Mouse (Mus musculus) stomach, postnatal 0 days (tissue): ENCODE data around the gene Rnf41. TPM values are rescaled to one million over a fixed set of nuclear protein-coding genes. Genes with fewer than 3 reads are reported as not detected.

ENCODE experiments used
- ATAC-seq: fragments of 200-750 bp; cut with Nextera tagmentation; 2 replicates; pipeline ENCODE4 v1.8.0; 2017; ENCODE audit not compliant: low FRiP score, low TSS enrichment
- DNase-seq: peaks from one replicate; pipeline ENCODE4 v3.0.0-alpha.2; 2016; ENCODE audit warnings: low spot score
- H3K27ac ChIP-seq: fragments of 300-500 bp; sonication (generic); replicated peaks from 2 replicates; pipeline ENCODE4 v1.5.1; 2014; ENCODE audit warnings: mild to moderate bottlenecking, control low read depth
- H3K27me3 ChIP-seq: fragments of 300-500 bp; sonication (generic); 2 replicates; pipeline ENCODE4 v1.6.1; 2014; ENCODE audit warnings: low read length; ENCODE audit not compliant: control insufficient read depth, insufficient read depth
- H3K36me3 ChIP-seq: fragments of 300-500 bp; sonication (generic); 2 replicates; pipeline ENCODE4 v1.6.1; 2014; ENCODE audit warnings: low read length, mixed read lengths; ENCODE audit not compliant: control insufficient read depth, insufficient read depth
- H3K4me1 ChIP-seq: fragments of 300-500 bp; sonication (generic); replicated peaks from 2 replicates; pipeline ENCODE4 v1.6.1; 2014; ENCODE audit warnings: antibody characterized with exemption; ENCODE audit not compliant: control insufficient read depth, insufficient read depth
- H3K4me2 ChIP-seq: fragments of 300-500 bp; sonication (generic); replicated peaks from 2 replicates; pipeline ENCODE4 v1.6.1; 2014; ENCODE audit warnings: low read depth, mild to moderate bottlenecking, control low read depth, moderate library complexity
- H3K4me3 ChIP-seq: fragments of 300-500 bp; sonication (generic); 2 replicates; pipeline ENCODE4 v1.5.1; 2014; ENCODE audit warnings: low read depth, low read length, control low read depth
- H3K9ac ChIP-seq: fragments of 300-500 bp; sonication (generic); 2 replicates; pipeline ENCODE4 v1.6.1; 2014; ENCODE audit warnings: mild to moderate bottlenecking, low read length, control low read depth, mixed read lengths
- H3K9me3 ChIP-seq: fragments of 300-500 bp; sonication (generic); 2 replicates; pipeline ENCODE4 v1.6.1; 2016; ENCODE audit warnings: low read length; ENCODE audit not compliant: control insufficient read depth
- CTCF ChIP-seq: IDR thresholded peaks from 2 replicates; pipeline ENCODE4 v1.5.1; 2016; ENCODE audit warnings: antibody characterized with exemption, low read depth, mild to moderate bottlenecking, moderate library complexity
- EP300 ChIP-seq: optimal IDR thresholded peaks from 2 replicates; pipeline ENCODE3; 2016; ENCODE audit warnings: antibody characterized with exemption
- WGBS: fragments of 180-500 bp; shearing (Covaris S2); extraction: QIAGEN DNeasy Blood & Tissue Kit; methylation state at CpG from one replicate; pipeline ENCODE4 v1.1.7; 2014; 5-methylcytosine and 5-hydroxymethylcytosine counted together
- polyA plus RNA-seq: library from polyadenylated mRNA; unstranded; fragments of >200 nt; fragmentation: Nextera tagmentation; extraction: Ambion mirVana; gene quantifications from 2 replicates; pipeline ENCODE4 v1.2.1, GENCODE M21; 2015

Rnf41 gene
- polyA plus RNA-seq, 1 experiment from 2014 or later: 18.9 TPM

DNA sequence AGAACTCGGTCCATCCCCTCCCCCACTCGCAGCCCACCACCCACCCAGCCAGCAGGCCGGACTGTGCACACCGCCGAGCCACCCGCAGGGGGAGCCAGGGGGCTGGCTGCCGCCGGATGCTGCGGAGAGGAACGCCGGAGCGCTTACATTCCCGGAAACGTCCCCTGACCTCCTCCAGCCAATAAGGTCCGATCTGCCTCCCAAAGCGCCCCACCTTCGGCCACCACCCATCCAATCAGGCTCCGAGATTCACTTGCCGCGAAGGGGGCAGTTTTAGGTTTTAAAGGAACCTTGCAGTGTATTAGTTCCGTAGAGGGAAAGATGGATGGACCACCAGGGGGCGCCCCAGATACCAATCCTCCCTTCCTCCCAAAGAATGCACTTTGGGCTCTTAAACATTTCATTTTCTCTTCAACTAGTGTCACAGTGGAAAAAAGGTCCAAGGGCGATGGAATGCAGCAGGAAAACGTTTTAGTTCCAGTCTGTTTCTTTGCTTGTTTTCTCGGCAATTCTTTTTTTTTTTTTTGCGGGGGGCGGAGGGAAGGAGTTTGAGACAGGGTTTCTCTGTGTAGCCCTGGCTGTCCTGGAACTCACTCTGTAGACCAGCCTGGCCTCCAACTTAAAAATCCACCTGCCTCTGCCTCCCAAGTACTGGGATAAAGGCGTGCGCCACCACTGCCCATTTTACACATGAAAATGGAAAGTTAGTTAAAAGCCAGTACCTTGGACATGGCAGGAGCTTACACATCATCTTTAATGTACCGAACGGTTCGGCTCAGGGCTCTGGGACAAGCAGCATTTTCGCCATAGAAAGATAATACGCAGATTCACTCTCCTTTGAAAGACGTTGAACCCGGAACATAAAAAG is 1.5 kb upstream of the Rnf41 start:
- peak; percentile 81 for TF ChIP-seq CTCF
- no peak for TF ChIP-seq EP300
- 6% methylated on average over 36 of the region's 36 CpGs for WGBS
- Histone ChIP-seq H3K4me2 (peak overlapping the region; percentile 87), H3K27ac (peak overlapping the region; percentile 96), H3K4me3 (peak overlapping the region; percentile 64), H3K36me3 (no peaks in the 10 kb centered on the region; the same call in 1 of the 2 replicates), H3K9me3 (no peaks in the 10 kb centered on the region), H3K27me3 (no peaks in the 10 kb centered on the region), H3K4me1 (no peaks in the 10 kb centered on the region; the same call in 1 of the 2 replicates), H3K9ac (peak overlapping the region; percentile 72)
- peak; percentile 97 for DNase-seq
- ATAC-seq: peak; percentile 94

DNA sequence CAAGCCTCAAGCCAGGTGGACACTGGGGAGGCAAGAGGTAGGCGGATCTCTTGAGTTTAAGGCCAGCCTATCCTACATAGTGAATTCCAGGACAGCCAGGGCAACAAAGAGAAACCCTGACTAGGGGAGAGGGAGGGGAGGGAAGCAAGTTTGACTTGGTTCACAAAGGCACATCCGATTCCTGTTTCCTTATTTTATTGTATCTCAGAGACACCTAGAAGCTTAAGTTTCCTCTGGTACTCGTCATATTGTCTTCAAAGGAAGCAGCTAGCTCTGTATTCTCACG is 954 bp upstream of the Rnf41 start:
- peak overlapping the region; percentile 87 for H3K4me2 ChIP-seq
- WGBS: 13% methylated on average over 4 of the region's 4 CpGs
- no peak for ATAC-seq
- H3K4me1 ChIP-seq: no peaks in the 10 kb centered on the region; the same call in 1 of the 2 replicates
- no peak overlapping the region for H3K9ac ChIP-seq
- TF ChIP-seq CTCF: no peak
- H3K27me3 ChIP-seq: no peaks in the 10 kb centered on the region
- H3K9me3 ChIP-seq: no peaks in the 10 kb centered on the region
- no peak for DNase-seq
- H3K4me3 ChIP-seq: peak overlapping the region; percentile 19
- H3K27ac ChIP-seq: peak overlapping the region; percentile 96
- H3K36me3 ChIP-seq: no peaks in the 10 kb centered on the region; the same call in 1 of the 2 replicates

DNA sequence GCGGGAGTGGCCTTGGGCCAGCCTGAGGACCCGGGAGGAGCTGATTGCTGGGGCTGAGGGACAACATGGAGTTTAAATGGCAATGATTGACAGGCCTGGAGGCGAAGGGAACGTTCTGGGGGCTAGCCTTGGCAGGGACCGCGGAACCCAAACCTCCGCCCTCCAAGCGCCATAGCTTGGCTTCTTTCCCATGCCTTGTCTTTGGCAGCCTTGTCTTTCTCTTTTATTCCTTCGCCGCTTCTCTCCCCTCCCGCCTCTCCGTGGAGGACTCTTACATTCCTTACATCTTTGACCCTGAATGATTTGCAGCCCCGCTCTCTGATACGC is 561 bp downstream of the Rnf41 start:
- no peaks in the 10 kb centered on the region for H3K27me3 ChIP-seq
- H3K4me1 ChIP-seq: no peaks in the 10 kb centered on the region; the same call in 1 of the 2 replicates
- peak overlapping the region; percentile 87 for H3K4me2 ChIP-seq
- ATAC-seq (no peak), DNase-seq (no peak)
- peaks cover 3% of the 10 kb centered on the region; the same call in 1 of the 2 replicates for H3K36me3 ChIP-seq
- peak overlapping the region; percentile 83 for H3K9ac ChIP-seq
- H3K9me3 ChIP-seq: no peaks in the 10 kb centered on the region
- peak overlapping the region; percentile 96 for H3K27ac ChIP-seq
- WGBS: under 1% methylated on average over 14 of the region's 14 CpGs
- no peak for TF ChIP-seq CTCF
- TF ChIP-seq EP300: no peak
- H3K4me3 ChIP-seq: peak overlapping the region; percentile 93

DNA sequence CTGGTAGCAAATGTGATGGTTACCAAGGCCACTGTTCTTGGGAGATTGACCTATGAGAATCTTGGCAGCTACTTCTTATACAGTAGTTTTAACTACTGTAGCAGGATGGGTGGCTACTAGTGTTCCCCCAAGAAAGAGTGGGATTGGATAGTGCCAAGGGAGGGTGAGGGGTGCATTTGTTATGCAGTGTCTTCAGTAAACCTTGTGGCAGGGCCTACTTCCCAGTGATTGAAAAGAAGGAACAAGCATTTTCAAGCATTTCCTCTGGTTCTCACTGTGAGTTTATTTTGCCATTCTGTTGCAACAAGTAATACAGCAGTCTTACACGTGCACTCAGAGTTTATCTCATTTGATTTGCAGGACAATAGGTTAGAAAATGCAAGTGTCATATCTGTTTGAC is 1.1 kb downstream of the Rnf41 start:
- TF ChIP-seq EP300 (no peak), CTCF (no peak)
- Histone ChIP-seq H3K4me2 (peak overlapping the region; percentile 87), H3K9me3 (no peaks in the 10 kb centered on the region), H3K27me3 (no peaks in the 10 kb centered on the region), H3K4me1 (no peaks in the 10 kb centered on the region; the same call in 1 of the 2 replicates), H3K27ac (no peak overlapping the region), H3K4me3 (peak overlapping the region; percentile 93), H3K9ac (no peak overlapping the region), H3K36me3 (peaks cover 3% of the 10 kb centered on the region; the same call in 1 of the 2 replicates)
- ATAC-seq: no peak
- no peak for DNase-seq
- 17% methylated on average over 1 of the region's 1 CpGs for WGBS

DNA sequence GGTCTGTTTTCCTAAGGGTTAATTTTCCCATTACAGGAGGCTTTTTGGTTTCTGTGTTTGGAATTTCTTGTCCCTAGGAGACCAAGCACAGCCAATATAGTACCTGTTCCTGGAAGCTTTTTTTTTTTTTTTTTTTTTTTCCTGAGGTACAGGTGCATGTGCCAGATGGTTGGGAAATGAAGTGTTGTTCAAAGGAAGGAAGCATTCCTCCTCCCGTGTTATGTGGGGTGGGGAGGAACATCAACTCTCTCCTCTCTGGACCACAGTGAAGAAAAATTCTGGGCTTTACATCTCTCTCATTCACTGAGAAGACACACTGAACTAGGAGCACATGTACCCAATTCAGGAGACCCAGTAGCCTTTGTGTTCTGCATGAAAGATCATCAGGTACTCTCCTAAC is 1.6 kb downstream of the Rnf41 start:
- WGBS: 67% methylated on average over 1 of the region's 1 CpGs
- no peak overlapping the region for H3K4me3 ChIP-seq
- no peaks in the 10 kb centered on the region for H3K9me3 ChIP-seq

DNA sequence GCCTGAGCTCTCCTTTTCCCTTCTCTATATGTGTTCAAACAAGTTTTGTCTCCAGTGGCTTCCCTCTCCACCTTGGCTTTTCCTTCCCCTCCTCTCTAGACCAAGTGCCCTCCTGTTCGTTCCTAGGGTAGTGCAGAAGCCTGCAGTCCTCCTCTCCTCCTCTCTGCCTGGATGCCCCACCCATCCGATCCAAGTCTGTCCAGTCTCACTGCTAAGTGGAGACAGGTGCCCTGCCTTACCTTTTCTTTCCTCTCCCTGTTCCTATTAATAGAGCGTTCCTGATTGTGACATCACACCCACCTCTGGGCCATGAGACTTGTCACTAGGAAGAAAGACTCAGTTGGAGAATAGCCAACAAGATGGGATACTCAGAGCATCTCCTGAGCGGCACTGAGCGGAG is 3.4 kb downstream of the Rnf41 start:
- no peak overlapping the region for H3K4me2 ChIP-seq
- ATAC-seq (no peak), DNase-seq (no peak)
- no peak overlapping the region for H3K9ac ChIP-seq
- no peak overlapping the region for H3K4me3 ChIP-seq
- no peaks in the 10 kb centered on the region; the same call in 1 of the 2 replicates for H3K4me1 ChIP-seq
- H3K27me3 ChIP-seq: no peaks in the 10 kb centered on the region
- H3K9me3 ChIP-seq: no peaks in the 10 kb centered on the region
- 69% methylated on average over 5 of the region's 5 CpGs for whole genome bisulfite sequencing
- H3K27ac ChIP-seq: no peak overlapping the region
- no peak for TF ChIP-seq EP300
- no peak for TF ChIP-seq CTCF
- peaks cover 3% of the 10 kb centered on the region; the same call in 1 of the 2 replicates for H3K36me3 ChIP-seq

More for the DNA sequence above, 1.6 kb downstream of the Rnf41 start:
- no peak overlapping the region for H3K27ac ChIP-seq
- DNase-seq (no peak), ATAC-seq (no peak)
- H3K4me1 ChIP-seq: no peaks in the 10 kb centered on the region; the same call in 1 of the 2 replicates
- no peak overlapping the region for H3K9ac ChIP-seq
- peaks cover 3% of the 10 kb centered on the region; the same call in 1 of the 2 replicates for H3K36me3 ChIP-seq
- H3K27me3 ChIP-seq: no peaks in the 10 kb centered on the region
- TF ChIP-seq CTCF: no peak
- no peak for TF ChIP-seq EP300
- peak overlapping the region; percentile 87; the same call in 1 of the 2 replicates for H3K4me2 ChIP-seq
